Mouse (Mus musculus) cortical plate, adult 2 months (tissue): ENCODE results near the gene Lyg1.

Experiments used
- CTCF ChIP-seq: fragments of 200-500 bp; IDR thresholded peaks from 2 replicates; pipeline ENCODE4 v1.5.1; 2011; ENCODE audit warnings: mild to moderate bottlenecking, control low read depth, low read length; ENCODE audit not compliant: insufficient read depth; ENCODE audit errors: extremely low read depth
- POLR2A ChIP-seq: fragments of 200-500 bp; IDR thresholded peaks from 2 replicates; pipeline ENCODE4 v1.6.1; 2011; ENCODE audit warnings: mild to moderate bottlenecking, low read length, control low read depth; ENCODE audit not compliant: insufficient read depth; ENCODE audit errors: extremely low read depth

- TF ChIP-seq CTCF (no peak), POLR2A (no peak)
These were observed 14.0 kb upstream of the Lyg1 start for GRCm38 (mm10) chr1:37971520-37971919.
